Mouse (Mus musculus) lung, postnatal 25 days (tissue): Measurements from ENCODE around the gene Hsd17b13.
"Not testable (repeated sequence)": the region's sequence is repeated elsewhere in the genome, so short reads cannot be mapped to it uniquely, and the experiment has no call there.

Experiments
- DNase-seq: peaks from one replicate; pipeline ENCODE4 v3.0.0; 2022; ENCODE audit warnings: low spot score

Gene Hsd17b13

GRCm38 (mm10) chr5:103977297-103977696 is at the start of gene Hsd17b13:
Gene Hsd17b13 (minus strand): TSS chr5:103977410.
- no peak for DNase-seq

GRCm38 (mm10) chr5:104025245-104025854 is 48.1 kb upstream of the Hsd17b13 start:
- DNase-seq, result no peak

GRCm38 (mm10) chr5:104024762-104025161 is 47.6 kb upstream of the Hsd17b13 start:
- DNase-seq, result no peak

DNA sequence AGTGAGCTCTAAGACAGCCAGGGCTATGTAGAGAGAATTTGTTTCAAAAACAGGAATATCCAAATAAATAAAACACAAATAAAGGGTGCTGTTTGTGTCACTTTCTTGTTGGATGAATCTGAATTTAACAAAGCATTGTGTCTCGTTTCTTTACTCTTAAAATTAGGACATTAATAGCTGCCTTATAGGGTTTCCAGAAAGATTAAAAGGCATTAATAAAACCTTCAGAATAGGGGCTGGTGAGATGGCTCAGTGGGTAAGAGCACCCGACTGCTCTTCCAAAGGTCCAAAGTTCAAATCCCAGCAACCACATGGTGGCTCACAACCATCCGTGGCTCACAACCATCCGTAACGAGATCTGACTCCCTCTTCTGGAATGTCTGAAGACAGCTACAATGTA is 47.0 kb upstream of the Hsd17b13 start:
- not testable (repeated sequence) for DNase-seq

DNA sequence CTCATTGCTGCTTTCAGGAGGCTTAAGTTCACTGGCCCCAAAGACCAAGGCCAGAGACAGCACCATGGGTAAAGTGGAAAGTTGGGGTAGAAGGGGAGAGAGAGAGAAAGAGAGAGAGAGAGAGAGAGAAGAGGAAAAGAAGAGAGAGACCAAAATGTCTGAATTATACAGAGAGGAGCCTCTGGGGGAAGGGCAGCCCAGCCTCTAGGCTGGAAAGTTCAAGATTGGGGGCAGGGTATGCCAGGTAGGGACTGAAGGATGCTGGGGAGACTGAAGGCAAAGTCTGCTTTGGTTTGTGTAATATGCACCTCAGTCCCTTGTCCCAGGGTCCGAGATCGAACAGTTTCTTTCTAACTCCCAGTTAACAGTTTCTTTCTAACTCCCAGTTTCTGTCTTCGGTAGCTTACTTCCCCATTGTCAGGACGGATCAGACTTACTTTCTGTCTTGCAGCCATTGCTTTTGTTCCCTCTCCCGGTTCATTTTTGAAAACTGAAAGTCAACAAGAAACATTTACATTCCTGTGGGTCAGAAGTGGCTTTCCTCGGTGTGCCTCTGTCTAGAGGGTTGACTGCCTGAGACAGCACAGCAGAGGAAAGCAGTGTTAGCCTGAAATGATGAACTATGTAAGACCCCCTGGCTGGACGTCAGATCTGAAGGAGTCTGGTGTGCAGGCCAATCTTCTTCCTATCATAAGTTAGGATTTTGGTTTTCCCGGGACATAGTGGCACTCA is 46.2 kb upstream of the Hsd17b13 start:
- peak; percentile 29 for DNase-seq

DNA sequence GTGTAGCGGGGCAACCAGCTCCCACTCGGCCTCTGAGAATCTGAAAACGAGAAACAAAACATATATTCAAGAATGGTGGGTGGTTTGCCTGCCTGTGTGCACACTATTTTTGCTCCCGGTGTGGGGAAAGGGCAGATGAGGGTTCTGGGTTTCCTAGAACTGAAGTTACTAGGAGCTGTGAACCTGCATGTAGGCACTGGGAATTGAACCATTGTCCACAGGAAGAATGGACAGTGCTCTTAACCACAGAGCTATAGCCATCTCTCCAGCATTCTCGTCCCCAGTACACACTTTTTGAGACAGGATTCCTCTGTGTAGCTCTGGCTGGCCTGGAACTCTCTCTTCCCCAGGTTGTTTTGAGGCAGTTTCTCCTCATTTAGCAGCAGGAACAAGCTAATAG is 45.3 kb upstream of the Hsd17b13 start:
- no peak for DNase-seq

DNA sequence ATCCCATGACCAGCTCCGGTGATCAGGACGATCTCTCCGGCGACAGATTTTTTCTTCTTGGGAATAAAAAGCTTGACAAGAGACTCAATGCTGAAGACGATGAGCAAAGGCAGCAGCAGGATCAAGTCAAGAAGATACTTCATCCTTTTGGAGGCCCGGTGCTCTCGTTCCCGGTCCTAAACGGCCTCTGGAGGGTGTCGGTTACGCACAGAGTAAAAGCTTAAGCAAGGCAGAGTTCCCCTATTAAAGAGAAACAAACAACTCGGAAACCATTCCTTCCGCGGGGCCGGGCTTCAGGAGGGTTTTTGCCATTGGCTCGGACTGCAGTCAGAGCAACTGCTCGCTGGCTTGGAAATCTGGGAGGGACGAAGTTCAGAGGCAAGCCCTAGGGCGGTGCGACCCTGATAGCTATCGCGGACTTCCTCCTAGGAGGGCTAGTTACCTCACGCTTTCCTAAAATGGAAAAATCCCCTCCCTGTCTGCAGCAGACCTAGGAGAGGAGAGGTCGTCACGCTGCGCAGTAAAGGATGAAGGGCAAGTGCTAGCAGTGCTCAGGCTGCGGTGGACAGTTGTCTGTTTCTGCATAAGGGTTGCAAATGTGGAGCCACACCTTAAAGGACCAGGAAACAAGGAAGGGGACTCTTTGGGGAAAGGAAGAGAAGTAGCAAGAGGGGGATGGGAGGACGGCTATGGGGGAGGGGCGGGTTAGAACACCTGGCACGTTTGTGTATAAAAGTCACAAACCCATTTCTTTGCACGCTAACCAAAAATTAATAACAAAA is 44.6 kb upstream of the Hsd17b13 start, which contains the start of gene Hsd17b11:
TSS of gene Hsd17b11 (minus strand) at position 323 of the 782 bp plus-strand sequence.
- peak; percentile 95 for DNase-seq

GRCm38 (mm10) chr5:104011419-104011818 is 34.2 kb upstream of the Hsd17b13 start:
- DNase-seq, result no peak

DNA sequence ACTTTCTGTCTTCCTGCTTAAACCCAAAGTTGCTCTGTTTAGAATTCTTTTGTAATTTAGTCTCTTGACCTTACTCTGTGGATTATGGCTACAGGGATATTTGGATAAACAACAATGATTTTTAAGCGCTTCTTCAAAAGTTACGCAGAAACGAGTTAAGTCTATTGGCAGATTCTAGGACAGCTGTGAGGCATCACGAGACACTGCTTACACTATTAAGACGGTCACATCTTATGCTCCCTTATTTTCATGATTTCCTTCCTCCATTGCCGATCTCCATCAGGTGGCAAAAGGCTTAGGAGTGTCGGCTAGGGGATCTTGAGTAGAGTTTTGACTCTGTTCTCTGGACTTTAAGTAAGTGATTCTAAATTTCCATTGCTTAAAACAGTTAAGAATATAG is 33.1 kb upstream of the Hsd17b13 start:
- DNase-seq, result peak; percentile 30

- DNase-seq, result no peak
These were observed 32.2 kb upstream of the Hsd17b13 start for GRCm38 (mm10) chr5:104009421-104009820.

DNA sequence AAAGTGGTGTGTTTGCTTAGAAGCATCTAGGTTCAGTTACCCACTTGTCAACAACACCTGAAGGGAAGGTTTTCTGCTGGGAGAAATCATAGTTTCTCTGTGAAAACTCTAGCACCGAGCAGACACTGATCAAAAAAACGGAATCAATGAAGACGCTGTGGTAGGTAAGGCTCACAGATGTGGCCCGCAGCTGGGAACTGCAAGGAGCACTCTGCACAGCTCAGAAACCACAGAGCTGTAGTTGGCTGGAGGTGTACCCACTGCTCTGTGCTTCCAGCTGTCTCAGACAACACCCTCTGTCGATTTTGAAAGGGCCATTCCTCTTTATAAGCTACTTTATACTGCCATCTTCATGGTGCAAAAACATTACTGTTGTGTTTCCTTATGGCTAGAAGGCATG is 30.6 kb upstream of the Hsd17b13 start:
- DNase-seq, result no peak

GRCm38 (mm10) chr5:104006811-104007210 is 29.6 kb upstream of the Hsd17b13 start:
- DNase-seq, result no peak

GRCm38 (mm10) chr5:104003955-104004354 is 26.7 kb upstream of the Hsd17b13 start:
- DNase-seq, result peak; percentile 73

GRCm38 (mm10) chr5:104003256-104003931 is 26.2 kb upstream of the Hsd17b13 start:
- peak; percentile 51 for DNase-seq

DNA sequence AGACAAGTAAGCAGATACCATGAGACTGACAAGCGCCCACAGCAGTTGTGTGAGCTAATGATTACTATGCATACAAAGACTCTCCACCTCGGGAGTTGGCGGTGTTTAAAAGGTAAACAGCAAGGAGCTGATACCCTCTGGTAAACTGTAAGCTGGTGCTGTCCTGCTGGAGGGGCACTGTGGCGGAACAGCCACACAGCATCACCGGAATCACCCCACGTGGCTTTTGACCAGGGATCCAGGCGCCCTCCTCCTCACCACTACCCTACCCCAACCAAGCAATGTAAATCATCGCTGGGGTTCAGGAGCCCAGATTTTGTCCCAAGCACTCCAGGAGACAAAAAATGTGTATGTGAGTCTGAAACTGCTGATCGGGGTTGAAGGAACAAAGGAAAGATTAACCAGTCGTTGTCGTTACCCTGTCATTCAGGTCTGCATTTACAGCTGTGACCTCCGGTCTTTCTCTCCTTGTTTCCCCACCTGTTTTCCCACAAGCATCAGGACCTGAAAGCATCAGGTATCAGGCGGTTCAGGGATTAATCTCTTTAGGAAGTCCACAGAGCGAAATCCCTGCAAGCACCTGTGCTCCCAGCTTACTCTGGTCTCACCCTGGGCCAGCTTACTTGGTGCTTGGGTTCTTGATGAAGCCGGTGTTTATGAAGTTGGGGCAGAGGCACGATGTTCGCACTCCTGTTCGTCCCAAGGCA is 25.5 kb upstream of the Hsd17b13 start:
- DNase-seq, result no peak

DNA sequence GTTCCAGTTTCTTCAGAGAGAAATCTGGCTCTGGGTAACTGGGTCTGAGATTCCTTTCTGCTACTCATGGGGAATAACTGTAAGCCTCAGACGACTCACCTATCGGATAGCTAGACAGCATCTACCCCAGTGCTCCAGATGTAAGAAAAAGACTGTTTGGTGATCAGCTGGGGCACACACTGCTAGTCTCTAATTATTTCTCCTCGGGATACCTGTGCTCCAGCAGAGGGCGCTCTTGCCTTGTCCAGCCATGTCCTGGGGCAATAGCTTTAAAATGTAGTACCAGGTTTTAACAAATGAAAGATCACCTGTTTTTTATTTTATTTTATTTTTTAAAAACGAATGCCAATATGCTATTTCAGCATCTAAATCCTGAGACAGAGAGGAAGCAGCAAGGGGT is 22.5 kb upstream of the Hsd17b13 start:
- peak; percentile 79 for DNase-seq

DNA sequence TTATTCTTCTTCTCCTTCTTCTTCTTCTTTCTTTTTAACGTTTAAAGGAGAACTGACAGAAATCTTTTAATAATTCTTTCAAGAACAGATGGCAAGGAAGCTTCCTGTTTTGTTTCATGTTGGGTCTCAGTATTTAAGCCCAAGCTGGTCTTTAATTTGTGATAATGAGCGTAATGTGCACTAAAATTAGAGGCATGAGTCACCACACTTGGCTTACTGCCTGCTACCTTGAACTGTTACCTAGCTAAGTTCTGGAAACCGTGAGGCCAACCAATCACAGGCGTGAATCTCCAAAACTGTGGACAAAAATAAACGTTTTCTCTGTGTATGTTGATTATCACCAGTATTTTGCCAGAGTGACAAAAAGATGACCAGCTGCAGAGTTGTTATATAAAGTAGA is 21.5 kb upstream of the Hsd17b13 start:
- no peak for DNase-seq

GRCm38 (mm10) chr5:103995181-103995580 is 18.0 kb upstream of the Hsd17b13 start:
- no peak for DNase-seq

- DNase-seq, result no peak
These were observed 17.5 kb upstream of the Hsd17b13 start for GRCm38 (mm10) chr5:103994669-103995068.

- no peak for DNase-seq
These were observed 16.4 kb upstream of the Hsd17b13 start for GRCm38 (mm10) chr5:103993601-103994000.

- no peak for DNase-seq
These were observed 15.6 kb upstream of the Hsd17b13 start for GRCm38 (mm10) chr5:103992831-103993230.
